Mouse (Mus musculus) right cerebral cortex, postnatal 4 days (tissue): ENCODE results near the gene Slc16a10.

Experiments used
- DNase-seq: peaks from one replicate; pipeline ENCODE4 v3.0.0-alpha.2; 2022

Gene Slc16a10

GRCm38 (mm10) chr10:40147325-40148059 is 5.4 kb upstream of the Slc16a10 start:
- no peak for DNase-seq

GRCm38 (mm10) chr10:40146451-40146850 is 4.4 kb upstream of the Slc16a10 start:
- DNase-seq: no peak

- no peak for DNase-seq
Measured at GRCm38 (mm10) chr10:40144815-40145214, 2.8 kb upstream of the Slc16a10 start.

- DNase-seq: no peak
Measured at GRCm38 (mm10) chr10:40141016-40141851, 824 bp downstream of the Slc16a10 start.

GRCm38 (mm10) chr10:40139646-40140045 is 2.4 kb downstream of the Slc16a10 start:
- no peak for DNase-seq

- no peak for DNase-seq
Measured at GRCm38 (mm10) chr10:40135807-40136778, 6.0 kb downstream of the Slc16a10 start.

- DNase-seq: no peak
Measured at GRCm38 (mm10) chr10:40134906-40135305, 7.2 kb downstream of the Slc16a10 start.

- DNase-seq: no peak
Measured at GRCm38 (mm10) chr10:40133636-40134035, 8.4 kb downstream of the Slc16a10 start.

GRCm38 (mm10) chr10:40131690-40132418 is 10.2 kb downstream of the Slc16a10 start:
- no peak for DNase-seq

- DNase-seq: no peak
Measured at GRCm38 (mm10) chr10:40130126-40130525, 11.9 kb downstream of the Slc16a10 start.

- no peak for DNase-seq
Measured at GRCm38 (mm10) chr10:40129134-40129533, 12.9 kb downstream of the Slc16a10 start.

- no peak for DNase-seq
Measured at GRCm38 (mm10) chr10:40128497-40128896, 13.6 kb downstream of the Slc16a10 start.

- no peak for DNase-seq
Measured at GRCm38 (mm10) chr10:40125200-40125599, 16.9 kb downstream of the Slc16a10 start.

GRCm38 (mm10) chr10:40124570-40124969 is 17.5 kb downstream of the Slc16a10 start:
- DNase-seq: no peak

- no peak for DNase-seq
Measured at GRCm38 (mm10) chr10:40124096-40124495, 18.0 kb downstream of the Slc16a10 start.

GRCm38 (mm10) chr10:40119466-40119865 is 22.6 kb downstream of the Slc16a10 start:
- no peak for DNase-seq

GRCm38 (mm10) chr10:40118743-40119387 is 23.2 kb downstream of the Slc16a10 start:
- no peak for DNase-seq

- DNase-seq: no peak
Measured at GRCm38 (mm10) chr10:40113517-40114085, 28.5 kb downstream of the Slc16a10 start.

- DNase-seq: no peak
Measured at GRCm38 (mm10) chr10:40112256-40112655, 29.8 kb downstream of the Slc16a10 start.

GRCm38 (mm10) chr10:40109520-40109919 is 32.5 kb downstream of the Slc16a10 start:
- DNase-seq: no peak

- DNase-seq: no peak
Measured at GRCm38 (mm10) chr10:40108992-40109391, 33.1 kb downstream of the Slc16a10 start.
